ENCODE assay signal across 1 mouse cellular context in the genomic region with DNA sequence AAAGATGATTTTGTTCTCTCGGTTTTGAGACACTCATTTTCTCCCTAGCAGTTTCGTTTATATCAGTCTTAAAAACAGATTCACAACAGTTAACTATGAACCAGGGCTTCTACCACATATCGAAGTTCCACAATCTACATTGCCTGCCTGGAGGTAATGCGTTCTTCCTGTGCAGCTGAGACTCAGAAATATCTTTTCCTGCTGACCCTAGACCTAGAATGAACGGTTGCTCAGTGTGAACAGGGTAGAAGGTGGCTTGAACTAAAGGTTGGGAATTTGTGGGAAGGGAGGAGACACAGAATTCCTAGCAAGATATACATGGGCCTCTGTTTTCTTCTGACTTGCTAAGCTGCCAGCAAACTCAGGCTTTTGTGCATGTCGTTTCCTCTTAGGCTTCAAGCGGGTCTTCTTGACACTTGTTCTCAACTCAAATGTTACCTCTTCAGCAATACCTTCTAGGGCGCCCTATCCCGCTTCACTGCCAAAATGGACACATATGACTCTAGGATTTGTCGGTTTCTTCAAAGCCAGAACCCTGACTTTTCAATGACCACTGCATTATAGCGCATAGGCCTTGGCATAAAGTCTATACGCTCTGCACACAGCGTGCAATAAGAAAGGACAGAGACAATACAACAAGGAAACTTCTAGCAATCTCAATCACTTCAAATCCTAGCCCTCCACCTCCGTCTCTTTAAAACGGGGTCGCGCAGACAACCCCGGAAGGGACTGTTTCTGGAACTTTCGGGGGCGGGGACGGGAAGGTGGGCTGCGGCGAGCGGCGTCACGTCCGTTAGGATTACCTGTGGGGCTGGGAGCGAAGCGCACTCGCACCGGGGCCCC.
TF ChIP-seq lines count a peak whose summit lies in the region.

No protein-coding gene starts in this region.

TF ChIP-seq in CH12.LX, 34 proteins besides CTCF, POLR2A, EP300 and RAD21:
- no peak for TF ChIP-seq ZKSCAN1 (IDR thresholded peaks at IDR 0.05; ENCODE audit: borderline replicate concordance, low read depth, low read length)
- peak; percentile 32; the same call in 1 of the 2 replicates for TF ChIP-seq TCF12 (IDR thresholded peaks at IDR 0.05; ENCODE audit: low read depth, low read length)
- peak; percentile 66; the same call in 1 of the 2 replicates for TF ChIP-seq POLR2AphosphoS2 (IDR thresholded peaks at IDR 0.05; ENCODE audit: low read depth, low read length)
- TF ChIP-seq ELF1 (IDR thresholded peaks at IDR 0.05; ENCODE audit: low read depth, low read length) = peak; percentile 83
TF ChIP-seq in CH12.LX: peak in this region for 3.
